Mouse (Mus musculus) bone marrow, adult 2 months (tissue): Measurements from ENCODE around the gene Fam136a.

Experiments used
- CTCF ChIP-seq: fragments of 200-500 bp; IDR thresholded peaks from 2 replicates; pipeline ENCODE4 v1.5.1; 2011; ENCODE audit warnings: low read length, control low read depth; ENCODE audit not compliant: control insufficient read depth, insufficient read depth
- POLR2A ChIP-seq: fragments of 200-500 bp; IDR thresholded peaks from 2 replicates; pipeline ENCODE4 v1.6.1; 2011; ENCODE audit warnings: low read depth, mild to moderate bottlenecking, control low read depth, low read length, borderline replicate concordance; ENCODE audit not compliant: control insufficient read depth

- TF ChIP-seq CTCF, result no peak
- TF ChIP-seq POLR2A, result no peak
Observed at GRCm38 (mm10) chr6:86360691-86361090, 4.8 kb upstream of the Fam136a start.
